Mouse (Mus musculus): ENCODE data around the gene Cacna1c.

Cacna1c gene

DNA sequence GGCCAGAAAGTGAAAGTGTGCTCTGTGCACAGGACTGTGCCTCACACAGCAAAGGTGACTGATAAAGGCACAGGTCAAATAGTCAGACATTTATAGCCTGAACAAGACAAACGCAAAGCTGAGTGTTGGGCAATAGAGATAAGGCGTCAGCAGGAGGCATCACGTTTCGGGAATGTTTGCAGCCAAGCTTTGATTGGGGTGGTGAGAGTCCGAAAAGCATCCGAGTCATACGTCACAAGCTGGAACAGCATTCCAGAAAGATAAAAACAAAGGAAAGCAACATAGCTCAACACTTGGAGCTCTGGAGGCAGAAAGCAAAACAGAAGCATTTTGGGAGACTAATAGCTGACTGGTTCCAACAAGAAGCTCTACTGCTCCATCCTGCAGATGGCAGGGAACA, 56.7 kb downstream of the Cacna1c start:
- Histone ChIP-seq H3K36me3 (ENCODE audit: control insufficient read depth, insufficient read depth, low read length, poor library complexity, severe bottlenecking) (no peaks in the 10 kb centered on the region), H3K27me3 (ENCODE audit: control insufficient read depth, insufficient read depth, low read length, poor library complexity, severe bottlenecking) (no peaks in the 10 kb centered on the region)
- DNase-seq (ENCODE audit: low read depth, low spot score) = no peak

DNA sequence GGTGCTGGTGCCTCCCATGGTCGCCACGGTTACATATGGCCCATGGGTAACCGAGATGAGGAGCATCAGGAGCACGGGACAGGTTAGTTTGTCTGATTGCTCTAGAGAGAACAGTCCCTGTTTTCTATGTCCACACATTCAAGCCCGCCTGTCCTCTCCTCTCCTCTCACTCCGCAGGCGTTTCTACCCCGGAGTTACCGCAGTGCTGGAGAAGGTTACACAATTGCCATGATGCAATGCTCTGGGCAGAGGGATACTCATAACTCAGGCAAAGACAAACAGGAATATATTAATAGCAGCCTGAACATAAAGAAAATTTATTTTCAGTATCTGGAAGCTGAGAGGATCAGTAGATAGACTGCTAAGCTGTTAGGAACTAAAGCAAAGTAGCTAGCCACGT, 58.5 kb downstream of the Cacna1c start:
- DNase-seq (ENCODE audit: low read depth, low spot score) = no peak

DNA sequence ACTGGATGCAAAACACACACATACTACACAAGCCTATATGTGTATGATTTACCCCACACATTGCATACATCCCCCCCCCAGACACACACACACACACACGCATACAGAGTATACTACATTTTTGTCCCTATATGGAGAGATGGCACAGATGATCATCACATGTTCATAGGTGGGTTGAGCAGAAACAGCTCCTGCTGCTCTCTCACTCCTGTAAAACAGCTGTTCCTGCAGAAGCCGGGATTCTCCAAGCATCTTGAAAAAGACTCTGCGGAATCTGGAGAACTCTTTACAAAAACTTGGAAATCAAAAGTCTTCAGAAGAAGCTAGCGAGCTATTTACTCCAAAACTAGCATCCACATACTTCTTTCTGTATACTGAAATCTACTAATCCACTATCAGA, 63.4 kb downstream of the Cacna1c start:
- Histone ChIP-seq H3K27me3 (ENCODE audit: control insufficient read depth, insufficient read depth, low read length, poor library complexity, severe bottlenecking) (no peaks in the 10 kb centered on the region), H3K36me3 (ENCODE audit: control insufficient read depth, insufficient read depth, low read length, poor library complexity, severe bottlenecking) (no peaks in the 10 kb centered on the region)
- DNase-seq (ENCODE audit: low read depth, low spot score) = no peak

More for the DNA sequence above, 58.5 kb downstream of the Cacna1c start:
- Histone ChIP-seq H3K27me3 (ENCODE audit: control insufficient read depth, insufficient read depth, low read length, poor library complexity, severe bottlenecking) (no peaks in the 10 kb centered on the region), H3K36me3 (ENCODE audit: control insufficient read depth, insufficient read depth, low read length, poor library complexity, severe bottlenecking) (no peaks in the 10 kb centered on the region)

DNA sequence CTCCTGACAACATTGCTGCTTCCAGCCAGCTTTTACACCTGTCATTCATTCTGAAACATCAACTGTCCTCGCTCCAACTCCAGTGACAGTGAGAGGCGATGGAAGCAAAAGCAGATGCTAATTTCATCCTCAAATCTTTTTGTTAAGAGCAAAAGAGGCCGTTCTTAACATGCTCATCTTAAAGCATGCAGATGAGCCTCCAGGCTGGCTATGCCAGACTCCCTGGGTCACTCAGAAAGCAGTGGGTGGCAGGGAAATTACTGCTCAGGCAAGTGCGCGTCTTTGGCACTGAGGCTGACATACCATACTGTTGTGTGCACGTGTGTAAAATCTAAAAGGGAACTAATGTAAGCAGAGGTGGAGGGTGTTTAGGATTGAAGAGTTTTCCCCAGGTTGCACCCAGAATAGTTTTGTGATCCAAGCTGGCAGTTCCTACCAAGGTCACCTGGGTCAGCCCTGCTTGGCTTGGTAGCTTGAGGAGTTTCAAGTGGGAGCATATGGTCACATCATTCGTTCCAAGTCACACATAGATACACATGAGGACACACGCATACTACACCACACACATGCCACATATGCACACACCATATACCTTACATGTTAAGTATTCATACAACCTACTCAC, 64.0 kb downstream of the Cacna1c start:
- no peaks in the 10 kb centered on the region for H3K27me3 ChIP-seq (ENCODE audit: control insufficient read depth, insufficient read depth, low read length, poor library complexity, severe bottlenecking)
- no peak for DNase-seq (ENCODE audit: low read depth, low spot score)
- H3K36me3 ChIP-seq (ENCODE audit: control insufficient read depth, insufficient read depth, low read length, poor library complexity, severe bottlenecking) = no peaks in the 10 kb centered on the region

DNA sequence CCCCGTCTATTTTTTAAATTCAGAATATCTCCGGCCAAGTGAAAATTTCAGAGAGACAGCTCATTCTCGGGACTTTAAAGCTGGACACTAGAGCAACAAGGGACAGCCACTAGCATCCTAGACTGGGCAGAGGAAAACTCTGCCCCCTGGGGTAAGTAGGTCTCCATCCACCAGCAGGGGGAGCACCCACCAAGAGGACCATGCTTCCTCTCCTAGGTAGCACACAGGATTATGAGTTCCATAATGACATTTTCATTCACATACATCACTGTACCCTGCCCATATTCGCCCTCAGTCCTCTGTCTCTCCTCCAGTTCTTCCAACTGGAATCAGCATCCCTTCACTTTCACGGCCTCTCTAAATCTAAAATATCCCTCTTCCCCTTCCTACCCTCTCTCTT, 66.6 kb downstream of the Cacna1c start:
- DNase-seq (ENCODE audit: low read depth, low spot score) = peak; percentile 56
- Histone ChIP-seq H3K27me3 (ENCODE audit: control insufficient read depth, insufficient read depth, low read length, poor library complexity, severe bottlenecking) (no peaks in the 10 kb centered on the region), H3K36me3 (ENCODE audit: control insufficient read depth, insufficient read depth, low read length, poor library complexity, severe bottlenecking) (no peaks in the 10 kb centered on the region)

DNA sequence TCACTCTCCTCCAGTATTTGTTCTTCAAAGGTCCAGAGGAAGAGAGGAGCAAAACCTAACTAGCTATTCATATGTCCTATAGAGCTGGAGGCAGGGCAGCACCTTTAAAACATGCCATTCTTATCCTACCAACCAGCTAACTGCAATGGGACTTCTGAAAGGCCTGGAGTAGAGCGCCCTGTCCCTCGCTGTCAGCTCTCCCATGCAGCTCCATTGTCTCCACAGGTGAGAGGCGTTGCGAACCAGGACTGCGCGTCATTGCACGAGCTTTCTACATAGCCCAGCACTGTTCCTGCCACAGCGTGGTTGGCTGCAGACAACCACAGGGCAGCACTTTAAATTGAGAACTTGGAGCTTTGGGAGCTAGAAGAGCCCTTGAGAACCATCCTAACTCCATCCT, 67.7 kb downstream of the Cacna1c start:
- DNase-seq (ENCODE audit: low read depth, low spot score) = no peak
- H3K27me3 ChIP-seq (ENCODE audit: control insufficient read depth, insufficient read depth, low read length, poor library complexity, severe bottlenecking) = no peaks in the 10 kb centered on the region

DNA sequence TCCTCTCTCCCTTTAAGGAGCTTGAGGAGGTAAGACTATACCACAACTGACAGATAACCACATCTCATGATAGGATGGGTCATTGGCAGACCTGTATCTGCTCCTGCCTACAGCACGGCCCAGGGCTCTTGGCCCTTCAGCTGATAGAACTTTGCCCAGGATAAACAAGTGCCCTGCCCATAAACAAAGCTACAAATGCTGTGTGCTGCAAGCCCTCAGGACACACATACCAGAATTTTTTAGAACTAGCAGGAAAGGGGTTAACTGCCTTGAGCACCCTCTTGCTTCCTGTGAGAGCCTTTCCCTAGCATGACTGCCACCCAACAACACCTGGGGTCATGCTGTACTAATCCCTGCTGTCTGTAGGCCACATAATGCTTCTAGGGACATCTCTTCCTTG, 68.1 kb downstream of the Cacna1c start:
- DNase-seq (ENCODE audit: low read depth, low spot score) = no peak
- Histone ChIP-seq H3K27me3 (ENCODE audit: control insufficient read depth, insufficient read depth, low read length, poor library complexity, severe bottlenecking) (no peaks in the 10 kb centered on the region), H3K36me3 (ENCODE audit: control insufficient read depth, insufficient read depth, low read length, poor library complexity, severe bottlenecking) (no peaks in the 10 kb centered on the region)

More for the DNA sequence above, 67.7 kb downstream of the Cacna1c start:
- no peaks in the 10 kb centered on the region for H3K36me3 ChIP-seq (ENCODE audit: control insufficient read depth, insufficient read depth, low read length, poor library complexity, severe bottlenecking)

DNA sequence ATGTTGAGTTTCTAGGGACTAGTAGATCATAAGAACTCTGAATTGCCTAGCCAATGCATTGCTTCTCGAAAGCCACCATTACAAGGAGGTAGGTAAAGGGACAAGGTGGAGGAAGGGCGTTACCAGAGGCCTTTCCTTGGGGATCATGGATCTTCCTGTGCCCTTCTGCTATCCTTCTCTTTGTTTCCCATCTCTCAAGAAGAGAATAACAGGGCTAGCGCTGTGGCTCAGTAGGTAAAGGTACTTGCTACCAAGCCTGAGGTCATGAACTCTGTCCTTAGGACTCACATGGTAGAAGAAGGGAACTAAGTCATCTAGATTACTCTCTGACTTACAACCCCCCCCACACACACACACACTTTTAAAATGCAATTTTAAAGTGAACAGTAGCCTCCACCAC, 69.2 kb downstream of the Cacna1c start:
- Histone ChIP-seq H3K27me3 (ENCODE audit: control insufficient read depth, insufficient read depth, low read length, poor library complexity, severe bottlenecking) (no peaks in the 10 kb centered on the region), H3K36me3 (ENCODE audit: control insufficient read depth, insufficient read depth, low read length, poor library complexity, severe bottlenecking) (no peaks in the 10 kb centered on the region)
- DNase-seq (ENCODE audit: low read depth, low spot score) = no peak

DNA sequence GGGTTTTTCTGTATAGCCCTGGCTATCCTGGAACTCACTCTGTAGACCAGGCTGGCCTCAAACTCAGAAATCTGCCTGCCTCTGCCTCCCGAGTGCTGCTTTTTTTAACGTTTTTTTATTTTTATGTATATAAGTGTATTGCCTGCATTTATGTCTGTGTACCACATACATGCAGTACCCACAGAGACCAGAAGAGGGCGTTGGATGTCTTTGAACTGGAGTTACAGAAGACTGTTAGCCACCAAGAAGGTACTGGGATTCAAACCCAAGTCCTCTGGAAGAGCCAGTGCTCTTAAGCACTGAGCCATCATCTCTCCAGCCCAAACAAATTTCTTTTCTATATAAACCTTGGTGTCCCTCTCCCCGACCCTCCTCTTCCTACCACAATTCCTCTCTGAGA, 77.8 kb downstream of the Cacna1c start:
- Histone ChIP-seq H3K36me3 (ENCODE audit: control insufficient read depth, insufficient read depth, low read length, poor library complexity, severe bottlenecking) (no peaks in the 10 kb centered on the region), H3K27me3 (ENCODE audit: control insufficient read depth, insufficient read depth, low read length, poor library complexity, severe bottlenecking) (no peaks in the 10 kb centered on the region)
- DNase-seq (ENCODE audit: low read depth, low spot score) = no peak

DNA sequence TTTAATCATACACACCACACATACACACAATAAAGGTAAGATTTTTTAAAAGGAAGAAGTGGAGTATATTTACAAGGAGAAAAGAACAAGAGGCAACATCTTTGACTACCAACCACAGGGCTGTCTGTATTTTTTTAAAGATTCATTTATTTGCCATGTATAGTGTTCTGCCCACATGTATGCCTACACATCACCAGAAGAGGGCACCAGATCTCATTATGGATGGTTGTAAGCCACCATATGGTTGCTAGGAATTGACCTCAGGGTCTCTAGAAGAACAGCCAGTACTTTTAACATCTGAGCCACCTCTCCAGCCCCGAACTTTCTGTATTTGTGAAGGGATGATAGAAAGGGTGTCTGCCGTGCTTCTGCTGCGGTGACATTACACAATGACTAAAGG, 79.9 kb downstream of the Cacna1c start:
- DNase-seq (ENCODE audit: low read depth, low spot score) = no peak
- no peaks in the 10 kb centered on the region for H3K27me3 ChIP-seq (ENCODE audit: control insufficient read depth, insufficient read depth, low read length, poor library complexity, severe bottlenecking)

DNA sequence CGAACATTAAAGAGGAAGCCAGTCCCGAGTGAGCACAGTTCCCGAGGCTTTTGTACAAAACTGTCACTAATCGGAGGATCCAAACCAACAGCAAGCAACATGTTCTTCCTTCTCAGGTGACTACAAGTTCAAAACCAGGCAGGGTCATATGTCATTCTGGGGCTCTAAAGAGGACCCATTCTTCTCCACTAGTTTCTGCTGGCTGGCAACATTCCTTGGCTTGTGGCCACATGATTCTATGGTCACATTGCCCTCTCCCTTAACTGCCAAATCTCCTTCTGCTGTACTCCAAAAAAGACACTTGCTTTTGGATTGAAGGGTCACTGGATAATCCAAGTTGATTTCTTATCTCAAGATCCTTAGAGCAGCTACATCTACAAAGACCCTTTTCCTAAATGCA, 82.9 kb downstream of the Cacna1c start:
- H3K27me3 ChIP-seq (ENCODE audit: control insufficient read depth, insufficient read depth, low read length, poor library complexity, severe bottlenecking) = no peaks in the 10 kb centered on the region

More for the DNA sequence above, 79.9 kb downstream of the Cacna1c start:
- H3K36me3 ChIP-seq (ENCODE audit: control insufficient read depth, insufficient read depth, low read length, poor library complexity, severe bottlenecking) = no peaks in the 10 kb centered on the region

DNA sequence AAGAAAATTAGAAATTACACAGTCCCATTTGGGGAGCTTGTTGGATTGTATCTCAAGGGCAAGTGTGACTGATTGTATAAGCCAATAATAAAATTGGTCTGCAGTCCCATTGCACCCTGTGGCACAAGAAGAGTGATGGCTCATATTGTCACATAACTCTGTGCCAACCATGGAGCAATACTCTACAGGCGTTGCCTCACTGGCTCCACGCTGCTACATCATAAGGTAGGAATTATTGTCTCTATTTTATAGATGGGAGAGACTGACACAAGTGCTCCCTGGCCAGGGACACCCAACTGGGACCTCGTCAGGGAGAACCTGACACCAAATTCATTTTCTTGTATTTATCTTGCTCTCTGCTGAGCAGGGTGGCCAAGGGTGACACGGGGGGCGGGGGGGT, 85.8 kb downstream of the Cacna1c start:
- Histone ChIP-seq H3K27me3 (ENCODE audit: control insufficient read depth, insufficient read depth, low read length, poor library complexity, severe bottlenecking) (no peaks in the 10 kb centered on the region), H3K36me3 (ENCODE audit: control insufficient read depth, insufficient read depth, low read length, poor library complexity, severe bottlenecking) (no peaks in the 10 kb centered on the region)
- no peak for DNase-seq (ENCODE audit: low read depth, low spot score)

More for the DNA sequence above, 82.9 kb downstream of the Cacna1c start:
- DNase-seq (ENCODE audit: low read depth, low spot score) = no peak
- H3K36me3 ChIP-seq (ENCODE audit: control insufficient read depth, insufficient read depth, low read length, poor library complexity, severe bottlenecking) = no peaks in the 10 kb centered on the region

DNA sequence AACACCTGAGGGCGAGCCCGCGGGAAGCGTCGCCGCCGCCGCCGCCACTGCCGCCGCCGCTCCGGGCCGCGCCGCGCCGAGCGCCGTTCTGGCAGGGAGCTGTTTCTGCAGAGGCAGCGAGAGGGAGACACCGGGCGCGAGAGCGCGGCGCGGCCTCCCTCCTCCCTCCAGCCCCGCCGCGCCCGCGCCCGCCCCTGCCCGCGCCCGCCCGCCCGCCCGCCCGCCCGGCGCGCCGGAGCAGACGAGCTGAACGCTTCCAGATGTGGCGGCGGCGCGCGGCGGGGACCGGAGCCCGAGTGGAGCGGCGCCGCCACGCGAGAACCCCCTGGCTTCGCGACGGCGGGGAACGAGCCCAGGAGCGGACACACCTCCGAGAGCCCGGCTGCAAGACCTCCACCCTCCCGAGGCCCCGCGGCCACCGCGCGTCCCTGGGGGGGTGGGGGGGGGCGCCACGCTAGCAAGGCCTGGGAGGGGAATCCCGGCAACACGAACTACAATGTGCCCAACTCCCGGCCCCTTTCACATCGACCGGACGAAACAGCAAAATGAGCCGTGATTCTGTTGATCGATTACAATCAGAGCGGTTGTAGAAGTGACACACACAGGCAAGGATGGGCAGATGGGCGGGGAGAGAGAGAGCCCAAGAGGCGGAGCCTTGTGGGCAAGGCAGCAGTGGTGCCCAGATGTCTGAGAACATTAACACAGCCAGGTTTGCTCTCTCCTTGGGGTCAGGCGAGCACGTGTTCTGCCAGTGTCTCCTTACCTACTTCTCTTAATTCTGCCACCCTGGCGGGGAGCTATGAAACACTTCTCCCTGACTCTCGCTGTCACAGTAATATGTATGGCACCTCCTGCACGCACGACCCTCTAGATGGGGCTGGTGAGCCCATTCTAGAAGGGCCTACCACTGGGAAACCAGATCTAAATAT, 87.5 kb downstream of the Cacna1c start:
- peak; percentile 45 for DNase-seq (ENCODE audit: low read depth, low spot score)
- Histone ChIP-seq H3K36me3 (ENCODE audit: control insufficient read depth, insufficient read depth, low read length, poor library complexity, severe bottlenecking) (no peaks in the 10 kb centered on the region), H3K27me3 (ENCODE audit: control insufficient read depth, insufficient read depth, low read length, poor library complexity, severe bottlenecking) (no peaks in the 10 kb centered on the region)

DNA sequence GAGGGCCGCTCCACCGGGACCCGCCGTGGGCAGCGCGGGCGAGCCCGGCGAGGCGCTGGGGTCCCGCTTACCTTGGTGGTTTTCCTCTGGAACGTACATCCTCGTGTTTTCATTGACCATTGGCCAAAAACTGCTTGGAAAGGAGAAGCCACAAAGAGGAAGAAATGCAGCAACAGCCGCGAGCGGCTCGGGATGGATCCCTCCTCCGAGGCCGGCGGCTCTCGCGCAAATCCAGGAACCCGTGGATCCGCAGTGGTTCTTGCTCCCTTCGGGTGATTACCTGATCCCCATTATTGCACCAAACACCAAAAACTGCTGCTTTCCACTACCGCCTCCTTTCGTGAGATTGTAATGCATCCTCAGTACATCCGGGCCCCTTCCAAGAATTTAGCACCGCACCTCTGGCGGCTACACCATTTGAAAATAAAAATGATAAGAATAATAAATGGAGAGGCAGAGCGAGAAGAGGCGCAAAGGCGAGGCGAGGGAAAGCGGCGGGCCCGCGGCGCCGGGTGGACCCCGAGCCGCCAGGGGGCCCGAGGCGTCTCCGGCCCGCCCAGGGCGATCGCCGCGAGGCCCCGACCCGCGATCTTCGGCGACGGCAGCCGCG, 88.3 kb downstream of the Cacna1c start:
- Histone ChIP-seq H3K36me3 (ENCODE audit: control insufficient read depth, insufficient read depth, low read length, poor library complexity, severe bottlenecking) (no peaks in the 10 kb centered on the region), H3K27me3 (ENCODE audit: control insufficient read depth, insufficient read depth, low read length, poor library complexity, severe bottlenecking) (no peaks in the 10 kb centered on the region)
- DNase-seq (ENCODE audit: low read depth, low spot score) = no peak
